Mouse (Mus musculus) midbrain, embryonic 14.5 days (tissue): ENCODE measurements around the gene Soga3. TPM values are rescaled to one million over a fixed set of nuclear protein-coding genes. Genes with fewer than 3 reads are reported as not detected.

Experiments
- ATAC-seq: fragments of 200-750 bp; cut with Nextera tagmentation; 2 replicates; pipeline ENCODE4 v1.8.0; 2017; ENCODE audit warnings: moderate number of reproducible peaks, moderate library complexity; ENCODE audit not compliant: low FRiP score, low TSS enrichment
- DNase-seq: peaks from one replicate; pipeline ENCODE4 v3.0.0-alpha.2; 2015
- H3K27ac ChIP-seq: fragments of 300-500 bp; sonication (generic); replicated peaks from 2 replicates; pipeline ENCODE4 v1.5.1; 2014; ENCODE audit warnings: mild to moderate bottlenecking, low read depth, low read length, moderate library complexity
- H3K27me3 ChIP-seq: fragments of 300-500 bp; sonication (generic); 2 replicates; pipeline ENCODE4 v1.6.1; 2014; ENCODE audit warnings: low read length, control low read depth, mixed read lengths; ENCODE audit not compliant: control insufficient read depth, insufficient read depth
- H3K36me3 ChIP-seq: fragments of 300-500 bp; sonication (generic); 2 replicates; pipeline ENCODE4 v1.6.1; 2014; ENCODE audit warnings: low read length, control low read depth; ENCODE audit not compliant: control insufficient read depth, insufficient read depth
- H3K4me1 ChIP-seq: fragments of 300-500 bp; sonication (generic); 2 replicates; pipeline ENCODE4 v1.6.1; 2014; ENCODE audit warnings: mild to moderate bottlenecking, antibody characterized with exemption, low read length, control low read depth; ENCODE audit not compliant: control insufficient read depth, insufficient read depth
- H3K4me2 ChIP-seq: fragments of 300-500 bp; sonication (generic); 2 replicates; pipeline ENCODE4 v1.6.1; 2014; ENCODE audit warnings: mild to moderate bottlenecking, low read length, moderate library complexity
- H3K4me3 ChIP-seq: fragments of 300-500 bp; sonication (generic); replicated peaks from 2 replicates; pipeline ENCODE4 v1.5.1; 2014; ENCODE audit warnings: low read depth, low read length
- H3K9ac ChIP-seq: fragments of 300-500 bp; sonication (generic); replicated peaks from 2 replicates; pipeline ENCODE4 v1.6.1; 2014; ENCODE audit warnings: mild to moderate bottlenecking, low read length, moderate library complexity
- H3K9me3 ChIP-seq: fragments of 300-500 bp; sonication (generic); 2 replicates; pipeline ENCODE4 v1.6.1; 2016; ENCODE audit warnings: low read length, control low read depth, mixed read lengths; ENCODE audit not compliant: control insufficient read depth
- WGBS: fragments of 180-500 bp; shearing (Covaris S2); extraction: QIAGEN DNeasy Blood & Tissue Kit; methylation state at CpG from one replicate; pipeline ENCODE4 v1.1.7; 2014; 5-methylcytosine and 5-hydroxymethylcytosine counted together
- polyA plus RNA-seq: library from polyadenylated mRNA; unstranded; fragments of >200 nt; fragmentation: Nextera tagmentation; extraction: Ambion mirVana; gene quantifications from 2 replicates; pipeline ENCODE4 v1.2.1, GENCODE M21; 2014

Gene Soga3
- polyA plus RNA-seq, result 90.7 and 94.5 TPM in 2 replicates

DNA sequence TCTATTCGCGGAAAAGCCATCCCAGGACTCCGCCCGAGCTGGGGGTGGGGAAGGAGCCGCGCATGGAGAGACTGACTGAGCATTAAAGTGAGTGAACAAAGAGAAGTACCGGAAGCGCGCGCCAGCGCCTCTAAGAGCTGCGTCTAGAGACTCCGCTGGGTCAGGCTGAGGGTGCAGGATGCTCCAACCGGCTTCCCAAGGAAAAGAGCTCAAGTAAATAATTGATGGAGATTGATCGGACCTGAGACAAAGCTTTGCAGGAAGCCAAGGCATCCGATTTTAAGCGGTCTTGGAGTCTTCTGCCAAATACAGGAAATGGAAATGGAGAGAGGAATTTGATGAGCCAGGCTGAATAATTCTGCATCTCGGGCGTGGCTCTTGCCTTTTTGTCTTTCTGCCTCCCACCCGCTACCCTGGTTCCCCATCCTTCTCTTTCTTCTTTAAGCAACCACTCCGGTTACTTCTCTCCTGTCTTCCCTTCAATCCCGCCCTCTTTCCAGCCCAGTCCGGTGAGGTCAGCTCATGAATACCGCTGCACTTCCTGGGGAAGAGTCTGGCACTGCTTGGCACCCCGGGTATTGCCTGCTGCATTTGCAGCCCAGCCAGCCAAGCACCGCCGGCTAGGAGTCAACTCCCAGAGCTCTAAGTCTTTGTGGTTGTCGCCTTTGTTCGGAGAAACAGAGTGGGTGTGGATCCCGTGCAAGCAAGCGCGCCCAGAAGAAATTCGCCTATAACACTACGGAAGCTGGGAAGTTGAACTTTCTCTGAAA is at the start of gene Soga3:
Gene Soga3, plus strand, starts transcription at position 274 of the 770 bp plus-strand sequence.
- Histone ChIP-seq H3K4me2 (peak within 1 kb of the TSS; percentile 82), H3K9me3 (no peaks in the 10 kb centered on the region), H3K4me1 (peaks cover 15% of the 10 kb centered on the region), H3K36me3 (peaks cover 2% of the 10 kb centered on the region; the same call in 1 of the 2 replicates), H3K9ac (peak within 1 kb of the TSS; percentile 93), H3K27me3 (no peaks in the 10 kb centered on the region), H3K27ac (peak within 1 kb of the TSS; percentile 99), H3K4me3 (peak within 1 kb of the TSS; percentile 86)
- DNase-seq (peak; percentile 95), ATAC-seq (peak; percentile 87)
- WGBS, result under 1% methylated on average over 34 of the region's 34 CpGs

DNA sequence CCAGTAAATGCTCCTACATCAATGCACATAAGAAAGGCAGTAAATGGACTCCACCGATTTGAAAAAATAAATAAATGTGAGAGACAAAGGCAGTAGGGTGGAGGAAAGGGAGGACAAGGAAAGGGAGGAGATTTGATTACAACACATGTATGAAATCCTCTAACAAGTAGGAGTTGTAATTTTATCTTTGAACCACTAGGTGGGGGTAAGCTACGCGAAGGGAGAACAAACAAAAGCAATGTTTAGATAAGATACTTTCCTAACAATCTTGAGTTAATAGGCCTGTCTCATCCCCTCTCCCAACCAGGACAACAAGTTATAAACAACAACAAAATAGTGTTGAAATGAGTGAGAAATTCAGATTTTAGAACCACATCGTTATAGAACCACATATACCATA is 36.7 kb upstream of the Soga3 start:
- Histone ChIP-seq H3K36me3 (no peaks in the 10 kb centered on the region), H3K27ac (no peak overlapping the region), H3K4me1 (no peaks in the 10 kb centered on the region), H3K4me2 (no peak overlapping the region), H3K9me3 (no peaks in the 10 kb centered on the region), H3K4me3 (no peak overlapping the region), H3K27me3 (no peaks in the 10 kb centered on the region), H3K9ac (no peak overlapping the region)
- ATAC-seq (peak; percentile 60; the same call in 1 of the 2 replicates), DNase-seq (peak; percentile 70)
- WGBS, result 25% methylated on average over 4 of the region's 4 CpGs

DNA sequence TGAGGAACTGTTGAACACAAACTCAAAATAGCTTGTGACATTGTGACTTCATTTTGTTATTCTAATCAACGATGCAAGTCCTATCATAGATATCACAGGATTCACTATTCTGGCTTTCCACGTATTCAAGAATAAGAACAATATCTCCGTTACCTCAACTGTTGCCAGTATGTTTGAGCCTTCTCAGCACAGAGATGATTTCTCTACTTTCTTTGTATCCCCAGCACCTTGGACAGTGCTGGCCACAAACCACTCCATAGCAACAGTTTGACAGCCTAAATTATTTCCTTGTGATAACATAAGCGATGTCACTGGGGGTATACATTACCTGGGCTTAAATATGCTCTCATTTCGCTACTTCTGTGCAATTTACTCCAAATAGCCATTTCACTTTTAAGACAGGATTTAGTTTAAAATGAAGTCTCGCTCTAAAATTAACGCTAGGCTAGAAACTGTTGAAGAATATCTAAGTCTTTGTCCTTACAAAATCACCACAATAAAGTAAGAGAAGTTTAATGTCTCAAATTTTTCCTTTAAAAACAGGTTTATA is 1.0 kb upstream of the Soga3 start:
- H3K27ac ChIP-seq, result peak overlapping the region; percentile 99
- peak overlapping the region; percentile 86 for H3K4me3 ChIP-seq
- H3K36me3 ChIP-seq, result no peaks in the 10 kb centered on the region
- ATAC-seq (no peak), DNase-seq (peak; percentile 51)
- H3K9me3 ChIP-seq, result no peaks in the 10 kb centered on the region
- peak overlapping the region; percentile 93; the same call in 1 of the 2 replicates for H3K9ac ChIP-seq
- WGBS, result 32% methylated on average over 7 of the region's 7 CpGs
- peak overlapping the region; percentile 82 for H3K4me2 ChIP-seq
- H3K27me3 ChIP-seq, result no peaks in the 10 kb centered on the region
- H3K4me1 ChIP-seq, result peaks cover 9% of the 10 kb centered on the region; the same call in 1 of the 2 replicates

DNA sequence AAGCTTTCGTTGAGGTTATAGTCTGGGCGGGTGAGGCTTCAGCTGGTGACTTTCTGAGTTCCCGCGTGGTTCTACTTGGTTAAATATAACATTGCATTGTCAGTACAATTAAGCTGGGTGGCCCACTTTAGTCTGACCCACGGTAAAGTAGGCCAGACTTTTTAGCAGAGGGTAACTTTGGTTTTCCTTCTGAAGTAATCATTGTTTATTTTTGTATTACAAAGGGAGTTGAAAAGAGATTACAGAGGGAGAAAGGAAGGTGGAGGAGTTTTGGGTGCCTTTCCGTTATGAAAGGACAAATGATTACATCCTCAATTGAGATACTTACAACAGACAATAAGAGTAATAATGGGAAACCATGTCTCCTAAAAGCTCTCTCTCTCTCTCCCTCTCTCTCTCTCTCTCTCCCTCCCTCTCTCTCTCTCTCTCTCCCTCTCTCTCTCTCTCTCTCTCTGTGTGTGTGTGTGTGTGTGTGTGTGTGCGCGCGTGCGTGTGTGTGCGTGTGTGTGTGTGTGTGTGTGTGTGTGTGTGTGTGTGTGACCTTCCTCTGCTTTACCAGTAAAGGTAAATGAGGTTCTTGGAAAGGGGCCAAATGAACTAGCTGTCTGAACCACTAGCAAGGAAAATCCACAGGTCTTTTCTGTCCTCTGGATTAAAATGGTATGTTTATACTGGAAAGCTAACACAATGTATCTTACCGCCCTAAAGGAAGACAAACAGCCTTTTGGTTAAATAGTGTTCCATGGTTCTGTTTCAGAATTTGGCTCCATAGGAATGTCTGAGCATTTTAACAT is 1.2 kb downstream of the Soga3 start:
- Histone ChIP-seq H3K27ac (peak overlapping the region; percentile 99), H3K9ac (peak overlapping the region; percentile 93), H3K4me1 (peaks cover 25% of the 10 kb centered on the region), H3K9me3 (no peaks in the 10 kb centered on the region), H3K4me3 (peak overlapping the region; percentile 86), H3K4me2 (peak overlapping the region; percentile 82), H3K36me3 (peaks cover 2% of the 10 kb centered on the region; the same call in 1 of the 2 replicates), H3K27me3 (no peaks in the 10 kb centered on the region)
- ATAC-seq (no peak), DNase-seq (peak; percentile 60)
- whole genome bisulfite sequencing, result 11% methylated on average over 12 of the region's 12 CpGs

DNA sequence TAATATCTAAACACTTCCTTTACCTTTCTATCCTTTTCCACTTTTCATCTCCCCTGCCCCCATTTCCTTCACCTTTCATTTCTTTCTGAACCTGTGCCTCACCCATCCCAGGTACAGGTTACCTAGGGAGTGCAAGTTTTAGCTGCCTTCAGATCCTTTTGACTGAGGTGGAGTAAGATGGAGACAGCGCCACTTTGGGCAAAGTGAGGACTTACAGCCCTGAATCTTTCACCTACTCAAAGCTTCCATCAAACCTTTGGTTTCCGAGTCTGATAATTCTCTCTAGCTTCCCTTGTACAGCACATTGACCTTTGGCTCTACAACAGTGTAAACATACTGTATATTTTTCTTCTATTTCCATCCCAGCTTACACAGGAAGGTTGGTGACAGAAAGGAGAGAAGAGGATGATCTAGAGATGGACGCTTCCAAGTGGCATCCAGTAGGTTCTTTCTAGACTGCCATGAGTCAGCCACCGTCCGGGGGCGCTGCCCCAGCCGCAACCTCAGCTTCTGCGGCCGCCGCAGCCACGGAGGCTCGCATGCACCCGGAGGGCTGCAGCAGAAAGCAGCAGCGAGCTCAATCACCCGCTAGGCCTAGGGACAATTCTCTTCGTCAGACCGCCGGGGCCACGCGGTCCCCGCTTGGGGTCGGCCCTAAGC is 2.7 kb downstream of the Soga3 start:
- Histone ChIP-seq H3K4me2 (peak overlapping the region; percentile 82), H3K4me3 (peak overlapping the region; percentile 86), H3K4me1 (peaks cover 30% of the 10 kb centered on the region), H3K27me3 (no peaks in the 10 kb centered on the region), H3K9me3 (no peaks in the 10 kb centered on the region), H3K36me3 (peaks cover 12% of the 10 kb centered on the region), H3K9ac (peak overlapping the region; percentile 92), H3K27ac (peak overlapping the region; percentile 96)
- peak; percentile 22; the same call in 1 of the 2 replicates for ATAC-seq
- WGBS, result 1% methylated on average over 22 of the region's 22 CpGs
- DNase-seq, result peak; percentile 71

DNA sequence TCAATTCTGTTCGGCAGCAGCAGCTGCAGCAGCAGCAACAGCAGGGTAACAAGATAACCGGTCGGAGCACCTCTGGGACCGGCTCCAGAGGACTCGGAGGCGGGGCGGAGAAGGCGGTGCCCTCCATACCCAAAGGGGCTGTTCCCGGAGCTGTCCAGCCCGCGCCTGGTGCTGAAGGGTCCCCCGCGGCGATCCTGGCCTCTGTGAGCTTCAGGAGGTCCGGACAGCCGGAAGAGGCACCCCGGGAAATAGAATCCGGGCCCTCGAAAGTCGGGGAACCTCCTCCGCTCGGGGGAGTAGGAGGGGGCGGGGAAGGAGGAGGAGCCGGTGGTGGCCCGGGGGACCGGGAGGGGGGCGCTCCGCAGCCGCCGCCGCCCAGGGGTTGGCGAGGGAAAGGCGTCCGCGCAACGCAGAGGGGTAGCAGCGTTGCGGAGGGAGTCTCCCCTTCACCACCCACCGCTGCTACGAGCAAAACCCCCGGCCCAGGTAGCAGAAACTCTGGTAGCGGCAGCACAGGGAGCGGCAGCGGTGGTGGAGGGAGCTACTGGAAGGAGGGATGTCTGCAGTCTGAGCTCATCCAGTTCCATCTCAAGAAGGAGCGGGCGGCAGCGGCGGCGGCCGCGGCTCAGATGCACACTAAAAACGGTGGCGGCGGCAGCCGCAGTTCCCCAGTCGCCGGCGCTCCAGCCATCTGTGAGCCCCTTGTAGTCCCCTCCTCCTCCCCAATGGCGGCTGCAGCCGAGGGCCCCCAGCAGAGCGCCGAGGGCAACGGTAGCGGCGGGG is 3.4 kb downstream of the Soga3 start:
- peak overlapping the region; percentile 86 for H3K4me3 ChIP-seq
- peaks cover 19% of the 10 kb centered on the region for H3K36me3 ChIP-seq
- peak overlapping the region; percentile 92 for H3K9ac ChIP-seq
- H3K4me2 ChIP-seq, result peak overlapping the region; percentile 82
- no peaks in the 10 kb centered on the region for H3K9me3 ChIP-seq
- under 1% methylated on average over 65 of the region's 65 CpGs for WGBS
- no peaks in the 10 kb centered on the region for H3K27me3 ChIP-seq
- peaks cover 30% of the 10 kb centered on the region for H3K4me1 ChIP-seq
- peak overlapping the region; percentile 96 for H3K27ac ChIP-seq
- DNase-seq (peak; percentile 85), ATAC-seq (peak; percentile 72)

DNA sequence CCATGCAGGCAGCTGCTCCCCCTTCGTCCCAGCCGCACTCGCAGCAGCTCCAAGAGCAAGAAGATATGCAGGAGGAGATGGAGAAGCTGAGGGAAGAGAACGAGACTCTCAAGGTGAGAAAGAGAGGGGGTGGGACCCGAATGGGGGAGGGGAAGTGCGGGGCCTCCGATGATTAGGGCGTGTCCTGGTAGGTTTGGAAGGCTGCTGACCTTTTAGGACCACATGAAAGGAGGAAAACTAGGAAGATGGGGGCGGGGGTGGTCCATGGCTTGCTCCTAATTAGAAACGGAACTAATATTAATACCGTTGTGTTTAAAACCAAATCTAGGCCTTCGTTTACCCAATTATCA is 4.0 kb downstream of the Soga3 start:
- Histone ChIP-seq H3K4me2 (peak overlapping the region; percentile 82), H3K4me1 (peaks cover 25% of the 10 kb centered on the region), H3K9me3 (no peaks in the 10 kb centered on the region), H3K36me3 (peaks cover 24% of the 10 kb centered on the region), H3K4me3 (peak overlapping the region; percentile 86), H3K27me3 (no peaks in the 10 kb centered on the region), H3K27ac (peak overlapping the region; percentile 96), H3K9ac (peak overlapping the region; percentile 92)
- WGBS, result under 1% methylated on average over 12 of the region's 12 CpGs
- no peak for ATAC-seq
- no peak for DNase-seq
